Mouse (Mus musculus) G1E (cell line): ENCODE results near the gene Rpl19.

ENCODE experiments used
- CTCF ChIP-seq: IDR thresholded peaks from 2 replicates; pipeline ENCODE4 v1.5.1; 2012; ENCODE audit warnings: low read depth, low read length, inconsistent platforms, mixed read lengths
- GATA2 ChIP-seq: IDR thresholded peaks from 2 replicates; pipeline ENCODE4 v1.6.1; 2012; ENCODE audit warnings: low read depth, low read length, inconsistent platforms, borderline replicate concordance

DNA sequence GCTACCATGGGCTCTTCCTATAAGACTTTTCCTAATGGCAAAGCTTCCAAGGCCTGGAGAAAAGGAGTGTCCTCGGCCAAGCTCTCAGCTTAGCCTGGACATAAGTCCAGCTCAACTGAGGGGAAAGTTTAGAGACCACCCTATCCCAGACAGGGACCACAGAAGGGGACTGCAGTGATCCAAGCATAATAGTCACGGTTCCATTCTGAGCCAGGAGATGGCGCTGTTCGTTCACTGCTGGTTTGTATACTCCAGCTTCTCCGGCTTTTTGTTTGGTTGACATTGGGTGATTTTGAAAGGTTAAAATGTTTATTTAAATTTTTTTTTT, 4.9 kb downstream of the Rpl19 start:
- peak; percentile 75 for TF ChIP-seq CTCF
- TF ChIP-seq GATA2: no peak
